Mouse (Mus musculus): ENCODE results near the gene Zmynd8.
A peak's percentile ranks its signal among the peaks of the same experiment; 100 is the strongest.

The Zmynd8 gene

DNA sequence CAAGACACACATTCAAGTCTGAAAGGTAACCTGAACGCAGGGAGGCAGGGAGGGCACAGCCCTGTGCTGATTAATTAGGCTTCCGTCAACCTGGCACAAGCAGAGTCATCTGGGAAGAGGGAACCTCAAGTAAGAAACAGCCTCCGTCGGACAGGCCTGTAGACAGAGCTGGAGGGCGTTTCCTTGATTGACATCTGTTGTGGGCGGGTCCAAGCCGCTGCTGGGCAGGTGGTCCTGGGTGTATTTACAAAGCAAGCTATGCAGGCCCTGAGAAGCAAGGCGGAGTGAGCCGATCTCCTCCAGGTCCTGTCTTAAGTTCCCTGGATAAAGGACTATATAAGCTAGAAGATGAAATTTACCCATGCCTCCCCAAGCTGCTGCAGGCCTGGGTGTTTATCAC, 65.3 kb downstream of the Zmynd8 start:
- DNase-seq (ENCODE audit: low spot score in 2 of 2), result no peak

DNA sequence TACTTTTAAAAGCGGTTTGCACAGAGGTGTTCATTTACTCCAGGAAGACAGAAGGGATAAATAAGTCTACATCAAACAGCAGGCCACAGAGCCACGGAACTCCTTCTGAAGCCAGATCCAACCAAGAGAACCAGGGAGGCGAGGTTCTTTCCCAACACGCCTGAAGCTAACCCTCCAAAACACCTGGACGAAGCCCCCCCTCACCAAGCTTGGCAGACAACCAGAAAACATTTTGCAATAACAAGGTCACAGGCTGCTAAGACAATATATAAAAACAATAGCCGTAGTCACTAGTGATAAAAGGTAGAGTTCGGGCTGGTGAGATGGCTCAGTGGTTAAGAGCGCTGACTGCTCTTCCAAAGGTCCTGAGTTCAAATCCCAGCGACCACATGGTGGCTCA, 66.1 kb downstream of the Zmynd8 start:
- no peak for DNase-seq (ENCODE audit: low spot score in 2 of 2)

DNA sequence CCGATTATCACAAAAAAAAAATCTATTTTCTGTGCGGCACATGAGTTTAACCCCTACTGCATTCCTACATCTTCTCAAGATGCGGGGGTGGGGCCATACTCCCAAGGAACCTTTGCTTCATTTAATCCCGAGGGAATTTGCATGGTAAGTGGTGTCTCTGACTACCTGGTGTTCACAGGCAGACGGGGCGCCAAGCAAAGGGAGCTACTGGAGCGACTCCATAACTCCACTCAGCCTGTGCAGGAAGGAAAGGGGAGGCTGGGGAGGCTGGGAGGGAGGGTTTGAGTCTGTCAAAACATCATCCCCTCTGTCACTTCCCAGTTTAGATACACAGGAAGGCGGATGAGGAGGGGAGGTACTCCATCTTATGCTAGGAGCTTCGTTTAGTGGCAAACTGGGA, 66.5 kb downstream of the Zmynd8 start:
- DNase-seq (ENCODE audit: low spot score in 2 of 2), result no peak

DNA sequence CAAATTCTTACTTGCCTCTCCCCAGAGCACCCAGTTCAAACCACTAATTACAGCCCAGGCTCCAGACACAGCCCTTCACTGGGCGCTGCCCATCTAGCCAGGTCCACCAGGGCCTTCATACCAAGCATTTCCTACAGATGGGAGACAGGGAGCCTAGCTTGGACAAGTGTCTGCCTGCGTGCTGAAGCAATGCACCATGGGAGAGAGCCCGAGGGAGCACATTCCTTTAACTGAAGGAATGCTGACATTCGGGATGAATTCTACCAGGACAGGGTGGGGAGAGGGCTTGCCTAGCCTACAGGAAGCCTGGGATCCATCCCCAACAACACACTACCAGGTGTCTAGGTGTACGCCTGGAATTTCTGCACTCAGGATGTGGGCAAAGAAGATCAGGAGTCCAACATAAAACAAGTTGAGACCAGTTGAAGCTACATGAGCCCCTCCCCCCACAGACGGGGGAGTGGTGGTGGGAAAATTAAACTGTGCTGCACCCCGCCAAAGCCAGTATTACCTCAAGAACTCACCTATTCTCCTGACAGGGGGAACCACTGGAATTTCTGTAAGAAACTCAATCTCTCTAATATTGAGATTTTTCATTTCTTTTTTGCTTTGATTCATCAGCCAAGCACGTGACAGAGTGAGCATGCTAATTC, 67.1 kb downstream of the Zmynd8 start:
- DNase-seq (ENCODE audit: low spot score in 2 of 2), result no peak

DNA sequence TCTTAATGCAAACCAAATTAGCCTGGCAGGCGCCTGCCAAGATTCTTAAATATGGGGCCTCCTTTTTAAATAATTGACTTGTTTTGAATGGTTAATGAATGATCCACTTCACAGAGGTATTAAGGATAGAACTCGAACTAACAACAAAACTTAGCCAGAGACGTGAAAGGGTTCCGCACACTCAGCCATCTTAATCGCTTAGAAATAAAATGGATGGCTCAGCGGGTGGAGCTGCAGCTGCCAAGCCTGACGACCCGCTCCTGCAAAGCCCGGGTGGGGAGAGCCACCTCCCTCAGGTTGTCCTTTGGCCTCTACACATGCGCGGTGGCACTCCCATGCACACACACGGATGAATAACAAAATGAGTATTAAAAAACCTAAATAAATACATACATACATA, 70.0 kb downstream of the Zmynd8 start:
- DNase-seq (ENCODE audit: low spot score in 2 of 2), result no peak

DNA sequence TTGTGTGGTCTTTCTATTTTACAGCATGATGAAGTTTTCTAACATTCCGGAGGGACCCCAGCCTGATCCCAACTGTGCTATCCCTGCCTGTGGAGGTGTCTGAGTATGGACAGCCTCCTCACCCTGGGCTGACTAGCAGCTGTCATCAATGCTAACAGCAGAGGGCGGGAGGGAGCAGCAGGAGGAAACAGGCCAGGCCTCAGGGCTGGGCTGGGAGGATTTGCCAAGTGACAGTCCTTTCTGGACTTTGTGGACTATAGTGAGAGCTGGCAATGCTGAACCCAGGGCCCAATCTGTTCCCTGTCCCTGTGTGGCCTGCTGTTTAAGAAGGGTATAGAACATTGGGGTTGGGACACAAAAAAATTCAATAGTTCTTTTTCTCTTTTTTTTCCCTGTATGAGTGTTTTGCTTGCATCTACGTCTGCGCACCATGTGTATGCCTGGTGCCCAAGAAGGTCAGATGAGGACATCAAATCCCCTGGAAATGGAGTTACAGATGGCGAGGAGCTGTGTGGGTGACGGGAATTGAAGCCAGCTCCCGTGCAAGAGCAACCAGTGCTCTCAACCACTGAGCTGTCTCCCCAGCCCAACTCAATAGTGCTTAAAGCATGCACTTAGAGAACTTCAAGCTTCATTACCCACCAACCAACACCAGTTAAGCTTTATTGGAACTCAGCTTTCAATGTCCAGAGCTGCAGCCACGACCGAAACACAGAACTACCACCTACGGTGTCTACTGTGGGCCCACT, 72.7 kb downstream of the Zmynd8 start:
- DNase-seq (ENCODE audit: low spot score in 2 of 2), result peak; percentile 56 to 63

DNA sequence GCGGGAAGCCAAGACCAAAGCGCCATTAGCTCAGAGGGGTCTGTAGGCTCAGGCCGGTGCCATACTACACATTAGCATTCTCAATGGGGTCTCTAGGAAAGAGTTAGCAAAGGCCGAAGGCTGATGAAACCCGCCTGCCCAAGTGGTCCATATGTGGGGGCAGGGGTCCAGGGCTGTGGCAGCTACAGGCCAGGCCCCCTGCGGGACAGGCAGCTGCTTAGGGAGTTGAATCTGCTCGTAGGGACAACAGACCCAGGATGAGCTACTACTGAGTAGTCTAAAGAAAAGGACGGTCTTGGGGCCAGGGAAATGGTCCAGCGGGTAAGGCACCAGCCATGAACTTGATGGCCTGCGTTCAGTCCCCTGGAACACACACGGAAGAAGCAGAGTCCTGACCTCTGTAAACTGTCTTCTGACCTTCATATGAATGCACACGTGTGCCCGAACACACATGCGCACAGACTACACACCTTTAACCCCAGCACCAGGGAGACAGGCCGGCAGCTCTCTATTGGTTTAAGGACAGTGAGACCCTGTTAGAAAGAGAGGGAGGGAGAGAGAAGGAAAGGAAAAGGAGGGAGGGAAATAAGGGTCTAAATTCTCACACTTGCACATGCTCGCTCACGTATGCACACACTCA, 73.4 kb downstream of the Zmynd8 start:
- DNase-seq (ENCODE audit: low spot score in 2 of 2), result no peak

DNA sequence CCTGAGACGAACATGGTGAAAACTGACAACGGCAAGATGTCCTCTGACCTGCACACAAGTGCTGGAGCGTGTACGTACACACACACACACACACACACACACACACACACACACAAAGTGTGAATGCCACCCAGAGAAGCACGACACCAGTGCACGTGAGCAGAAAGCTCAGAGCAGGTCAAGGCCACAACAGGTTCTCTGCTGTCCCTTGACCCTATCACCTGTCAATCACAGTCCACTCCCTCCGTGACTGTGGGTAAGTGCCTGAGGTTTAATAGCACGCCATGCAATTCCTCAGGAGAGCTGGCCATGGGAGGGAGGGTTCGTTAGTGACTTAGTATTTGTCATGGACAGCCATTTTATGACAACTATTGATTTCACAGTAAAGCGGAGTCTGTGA, 74.0 kb downstream of the Zmynd8 start:
- DNase-seq (ENCODE audit: low spot score in 2 of 2), result no peak

DNA sequence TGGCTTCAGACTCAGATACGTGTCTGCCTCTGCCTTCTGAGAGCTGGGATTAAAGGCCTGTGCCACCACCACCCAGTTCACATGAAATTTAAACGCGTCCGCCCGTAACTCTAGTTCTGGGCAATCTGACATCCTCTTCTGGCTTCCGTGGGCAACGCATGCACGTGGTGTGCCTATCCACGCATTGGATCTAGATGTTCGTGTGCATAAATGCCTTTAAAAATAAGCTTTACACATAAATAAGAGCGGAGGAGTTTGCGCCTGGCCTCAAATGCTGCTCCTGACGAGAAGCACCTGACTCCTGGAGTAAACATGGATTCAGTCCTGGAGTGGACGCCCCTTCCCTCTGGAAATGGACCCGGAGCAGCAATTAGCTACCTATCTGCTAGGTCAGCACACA, 76.3 kb downstream of the Zmynd8 start:
- DNase-seq (ENCODE audit: low spot score in 2 of 2), result no peak

DNA sequence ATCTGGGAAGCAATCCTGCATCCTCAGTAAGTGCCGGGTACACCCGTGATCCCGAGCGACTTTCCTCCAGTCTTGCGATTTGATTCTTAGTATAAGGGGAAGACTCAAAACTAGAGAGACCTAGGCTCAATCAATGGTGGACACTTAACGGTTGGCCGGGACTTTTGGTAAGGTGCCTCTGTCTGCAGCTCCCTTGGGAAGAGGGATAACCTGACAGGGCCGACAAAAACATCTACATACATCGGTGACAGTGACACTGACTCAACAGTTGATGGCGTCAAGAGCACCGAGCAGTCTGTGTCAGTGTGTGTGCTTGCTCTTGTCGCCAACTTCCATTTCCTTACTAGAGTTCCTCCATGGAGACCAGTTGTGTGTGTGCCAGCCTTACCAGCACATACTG, 77.1 kb downstream of the Zmynd8 start:
- DNase-seq (ENCODE audit: low spot score in 2 of 2), result no peak

DNA sequence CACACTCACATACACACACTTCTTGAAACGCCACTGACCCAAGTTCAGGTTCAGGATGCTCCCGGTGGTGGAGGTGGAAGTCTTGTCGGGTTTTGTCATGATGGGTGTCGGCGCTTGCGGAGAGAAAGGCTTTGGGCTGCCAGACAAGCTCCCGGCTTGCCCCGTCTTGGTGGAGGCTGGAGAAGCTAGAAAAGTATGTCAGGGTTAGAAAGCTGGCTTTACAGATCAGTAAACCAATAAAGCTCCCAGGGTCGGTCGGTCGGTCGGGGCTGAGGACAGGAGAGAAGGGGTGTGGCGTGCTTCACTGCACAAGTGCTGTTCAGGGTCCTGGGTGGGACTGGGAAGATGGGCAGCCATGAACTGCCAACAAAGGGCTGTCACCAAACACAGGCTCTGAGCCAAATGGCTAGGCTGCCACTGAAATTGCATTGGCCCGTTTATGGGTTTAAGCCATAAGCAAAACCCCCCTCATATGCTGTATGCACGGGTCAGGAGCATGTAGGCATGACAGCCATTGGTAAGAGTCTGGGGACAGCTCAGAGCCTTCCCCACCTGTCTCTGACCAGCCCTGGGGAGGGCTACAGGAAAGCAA, 78.2 kb downstream of the Zmynd8 start:
- no peak for DNase-seq (ENCODE audit: low spot score in 2 of 2)

DNA sequence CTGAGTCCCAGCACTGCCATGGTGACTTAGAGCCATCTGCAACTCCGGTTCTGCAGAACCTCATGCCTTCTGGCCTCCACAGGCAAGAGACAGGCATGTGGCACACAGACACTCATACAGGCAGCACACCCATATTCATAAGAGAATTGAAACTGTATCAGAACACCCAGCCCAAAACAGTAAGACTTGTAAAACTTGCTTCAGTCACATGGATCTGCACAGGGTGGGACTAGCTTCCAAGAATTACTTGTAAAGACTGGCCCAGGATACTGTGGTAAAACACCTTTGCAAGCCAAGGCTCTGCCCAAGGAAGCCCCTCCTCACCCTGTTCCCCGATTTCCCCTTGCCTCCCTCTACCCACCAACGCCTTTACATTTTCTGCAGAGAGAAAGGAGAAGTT, 78.7 kb downstream of the Zmynd8 start:
- DNase-seq (ENCODE audit: low spot score in 2 of 2), result no peak

DNA sequence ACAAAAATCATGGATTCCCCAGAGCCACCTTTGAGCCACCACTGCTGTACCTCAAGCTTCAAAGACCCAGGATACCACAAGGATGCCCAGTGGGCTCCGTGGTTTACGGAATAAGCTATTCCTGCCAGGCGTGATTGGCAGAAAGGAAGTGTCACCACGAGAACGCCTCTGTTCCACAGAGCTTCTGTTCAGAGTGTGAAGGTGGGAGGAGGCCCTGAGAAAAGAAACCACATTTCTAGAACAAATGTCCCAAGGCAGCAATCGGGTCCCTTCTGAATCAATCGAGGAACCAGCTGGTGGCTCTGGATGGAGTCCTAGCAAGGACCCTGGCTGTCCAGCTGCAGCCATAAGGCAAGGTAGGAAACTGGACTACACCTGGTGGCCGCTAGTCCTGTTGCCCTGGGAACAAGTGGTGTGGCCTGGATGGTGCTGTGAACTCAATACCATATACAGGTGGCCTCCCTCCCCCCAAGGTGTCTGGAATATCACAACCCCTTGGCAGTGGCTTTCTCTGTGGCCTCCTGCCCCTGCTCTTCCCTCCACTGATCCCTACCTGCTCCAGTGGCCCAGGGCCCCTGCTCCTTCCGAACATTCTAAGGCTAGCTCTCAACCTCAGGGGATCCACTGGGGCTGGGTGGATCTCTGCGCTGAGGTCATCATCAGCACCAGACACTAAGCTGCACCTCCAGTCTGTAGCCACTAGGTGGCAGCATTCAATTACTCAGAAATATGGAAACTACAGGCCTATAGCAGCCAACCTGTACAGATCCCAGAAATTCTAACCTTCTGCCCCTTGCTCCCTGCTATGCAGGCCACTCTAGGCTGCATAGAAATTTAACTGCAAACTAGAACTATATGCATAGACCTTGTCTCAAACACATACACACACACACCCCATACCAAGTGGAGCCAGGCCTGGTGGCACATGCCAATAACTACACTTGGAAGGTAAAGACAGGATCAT, 79.5 kb downstream of the Zmynd8 start:
- peak; percentile 67 to 68 for DNase-seq (ENCODE audit: low spot score in 2 of 2)

DNA sequence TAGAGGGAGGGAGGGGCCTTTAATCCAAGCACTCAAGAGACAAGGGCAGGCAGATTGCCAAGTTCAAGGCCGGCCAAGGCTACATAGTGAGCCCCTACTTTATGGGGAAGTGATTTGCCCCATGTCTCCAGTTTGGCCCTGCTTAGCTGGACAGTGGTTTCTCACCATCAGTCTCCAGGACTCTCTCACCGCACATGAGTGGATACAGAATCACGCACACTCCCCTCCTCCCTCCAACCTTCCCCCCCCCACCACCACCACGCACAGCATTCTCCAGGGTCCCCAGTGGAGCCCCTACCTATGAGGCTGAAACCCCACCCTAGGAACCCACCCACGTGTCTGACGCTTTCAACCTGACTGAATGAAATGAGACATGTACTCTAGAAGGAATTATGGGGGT, 80.2 kb downstream of the Zmynd8 start:
- no peak for DNase-seq (ENCODE audit: low spot score in 2 of 2)

DNA sequence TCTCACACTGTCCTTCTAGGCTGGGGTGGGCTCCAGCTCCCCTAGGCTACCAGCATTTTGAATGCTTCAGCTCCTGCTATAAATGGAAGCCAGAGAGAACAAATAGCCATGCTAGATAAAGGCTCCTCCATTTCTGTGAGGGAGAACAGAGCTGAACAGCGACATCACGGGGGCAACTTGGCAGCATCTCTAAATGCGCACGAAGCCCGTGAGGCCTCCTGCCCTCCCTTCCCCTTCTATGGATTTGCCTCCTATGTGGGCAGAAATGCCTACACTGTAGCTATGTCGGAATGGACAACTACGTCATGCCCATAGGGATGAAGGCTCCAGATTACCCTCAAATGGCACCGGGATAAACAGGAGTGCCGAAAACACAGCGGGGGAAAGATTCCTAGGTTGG, 81.4 kb downstream of the Zmynd8 start:
- peak in 1 of 2 experiments; percentile 41 for DNase-seq (ENCODE audit: low spot score in 2 of 2)

DNA sequence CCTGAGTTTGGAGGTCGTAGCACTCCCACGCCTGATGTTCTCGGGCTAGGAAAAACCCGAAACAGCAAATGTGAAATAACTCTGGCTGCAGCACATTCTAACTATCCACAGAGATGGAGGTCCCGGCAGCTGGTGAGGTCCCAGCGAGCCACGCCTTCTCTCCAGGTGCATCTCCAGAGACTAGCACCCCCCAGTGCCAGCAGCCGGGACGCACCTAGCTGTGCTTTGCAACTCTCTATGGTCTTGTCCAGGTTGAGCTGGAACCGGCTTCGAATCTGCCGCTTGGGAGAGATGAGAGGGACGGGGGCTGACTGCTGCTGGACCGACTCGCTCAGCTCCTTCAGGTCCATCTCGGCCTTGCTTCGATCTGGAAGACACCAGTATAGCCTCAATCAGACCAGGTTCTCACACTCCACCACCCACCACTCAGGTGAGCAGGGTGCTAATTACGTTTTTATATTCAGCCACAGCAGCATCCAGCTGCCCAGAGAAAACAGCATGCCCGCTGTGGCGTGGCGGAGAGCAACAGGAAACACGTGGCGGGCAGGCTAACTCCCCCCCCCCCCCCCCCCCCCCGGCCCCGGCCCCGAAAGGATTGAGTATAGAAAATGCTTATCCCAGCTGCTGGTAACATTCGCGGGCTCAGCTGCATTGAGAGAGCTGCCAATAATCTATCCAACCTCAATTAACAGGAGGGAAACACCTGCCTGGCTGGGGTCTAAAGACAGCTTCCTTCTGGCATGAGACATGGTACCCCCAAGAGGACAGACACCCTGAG, 83.5 kb downstream of the Zmynd8 start:
- no peak for DNase-seq (ENCODE audit: low spot score in 2 of 2)

DNA sequence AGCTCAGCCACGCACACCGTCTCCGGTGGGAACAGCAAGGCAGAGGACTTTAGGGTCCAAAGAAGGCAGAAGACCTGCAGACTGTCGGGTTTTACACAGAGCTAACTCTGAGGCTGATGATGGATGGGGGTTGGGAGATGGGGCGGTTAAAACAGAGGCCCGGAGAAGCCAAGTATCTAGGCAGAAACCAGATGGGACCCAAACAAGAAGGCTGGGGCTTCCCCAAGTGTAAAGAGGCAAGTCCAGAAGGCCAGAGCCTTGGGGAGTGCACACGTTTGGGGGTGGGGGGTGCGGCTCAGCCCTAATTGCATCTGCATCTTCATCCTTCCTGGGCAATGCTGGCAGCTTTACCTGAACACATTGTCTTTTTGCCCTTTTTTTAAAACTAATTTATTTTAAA, 85.9 kb downstream of the Zmynd8 start:
- no peak for DNase-seq (ENCODE audit: low spot score in 2 of 2)

DNA sequence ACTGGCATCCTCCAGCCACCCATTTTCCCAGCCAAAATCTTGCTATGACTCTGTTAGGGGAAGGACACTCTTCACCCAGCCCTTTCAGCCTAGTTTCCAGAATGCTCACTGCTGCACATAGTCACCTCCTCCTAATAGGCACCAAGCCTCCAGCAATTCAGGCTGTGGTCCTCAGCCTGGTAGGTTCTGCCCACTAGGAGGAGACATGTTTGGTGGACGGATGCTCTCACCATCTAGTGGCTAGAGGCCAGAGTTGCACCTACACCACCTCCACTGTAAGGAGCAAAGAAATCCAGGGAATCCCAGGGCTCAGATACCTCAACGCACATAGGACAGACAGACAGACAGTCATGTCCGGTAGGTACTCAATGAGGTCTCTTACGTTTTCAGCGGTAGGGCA, 87.3 kb downstream of the Zmynd8 start:
- DNase-seq (ENCODE audit: low spot score in 2 of 2), result peak in 1 of 2 experiments; percentile 45

DNA sequence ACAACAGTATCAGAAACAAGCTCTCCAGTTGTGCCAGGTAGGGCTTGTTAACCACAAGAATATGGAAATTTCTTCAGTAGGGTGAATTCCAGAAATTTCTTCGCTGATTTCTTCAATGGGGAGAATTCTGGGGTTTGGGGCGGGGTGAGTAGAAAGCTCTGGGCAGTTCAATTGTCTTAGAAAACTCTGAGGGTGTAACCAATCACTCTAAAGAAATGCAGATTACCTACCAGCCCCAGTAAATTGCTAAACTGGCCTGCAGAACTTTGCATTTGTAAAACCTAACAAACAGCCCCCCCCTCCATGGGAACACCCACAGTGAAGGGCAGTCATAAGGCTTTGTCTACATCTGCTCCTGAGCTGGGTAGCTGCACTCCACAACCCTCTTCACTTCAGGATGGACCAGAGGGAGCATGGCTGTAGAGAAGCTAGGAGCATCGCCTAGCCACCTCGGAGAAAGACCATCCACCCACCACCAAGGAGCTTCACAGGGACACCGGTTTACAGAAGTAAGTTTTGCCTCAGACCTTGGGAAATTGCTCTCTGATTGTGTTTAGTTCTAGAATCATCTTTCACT, 88.8 kb downstream of the Zmynd8 start:
- no peak for DNase-seq (ENCODE audit: low spot score in 2 of 2)

DNA sequence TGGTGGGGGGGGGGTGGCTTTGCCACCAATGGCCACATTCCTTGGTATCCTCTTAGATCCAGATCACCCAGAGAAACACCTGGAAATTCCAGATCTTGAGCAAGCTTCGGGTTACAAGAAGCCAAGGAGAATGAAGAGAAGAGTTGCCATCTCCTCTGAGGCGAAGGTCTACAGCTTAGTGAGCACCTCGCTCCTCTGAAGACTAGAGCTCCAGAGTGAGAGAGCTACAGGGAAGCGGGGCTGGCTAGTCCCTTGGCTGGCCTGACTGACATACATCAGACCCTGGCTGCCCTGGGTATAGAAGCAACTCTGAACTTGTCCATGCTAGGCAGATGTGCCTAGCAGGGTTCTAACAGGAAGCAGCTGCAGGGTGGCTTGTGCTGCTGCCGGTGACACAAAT, 89.7 kb downstream of the Zmynd8 start:
- no peak for DNase-seq (ENCODE audit: low spot score in 2 of 2)
